Mouse (Mus musculus) stomach, embryonic 16.5 days (tissue): ENCODE results near the gene Sec14l4. TPM values are rescaled to one million over a fixed set of nuclear protein-coding genes. Genes with fewer than 3 reads are reported as not detected.
"Not testable (repeated sequence)": the region's sequence is repeated elsewhere in the genome, so short reads cannot be mapped to it uniquely, and the experiment has no call there.

Experiments
- ATAC-seq: fragments of 200-750 bp; cut with Nextera tagmentation; 2 replicates; pipeline ENCODE4 v1.8.0; 2017; ENCODE audit warnings: moderate number of reproducible peaks, moderate TSS enrichment; ENCODE audit not compliant: insufficient read depth, low FRiP score
- H3K27ac ChIP-seq: fragments of 300-500 bp; sonication (generic); 2 replicates; pipeline ENCODE4 v1.5.1; 2014; ENCODE audit warnings: low read length
- H3K27me3 ChIP-seq: fragments of 300-500 bp; sonication (generic); 2 replicates; pipeline ENCODE4 v1.6.1; 2014; ENCODE audit warnings: low read length, control low read depth, mixed read lengths; ENCODE audit not compliant: control insufficient read depth, insufficient read depth
- H3K36me3 ChIP-seq: fragments of 300-500 bp; sonication (generic); 2 replicates; pipeline ENCODE4 v1.6.1; 2014; ENCODE audit warnings: low read length; ENCODE audit not compliant: control insufficient read depth, insufficient read depth
- H3K4me1 ChIP-seq: fragments of 300-500 bp; sonication (generic); 2 replicates; pipeline ENCODE4 v1.6.1; 2014; ENCODE audit warnings: low read length, control low read depth, mixed read lengths; ENCODE audit not compliant: control insufficient read depth, insufficient read depth
- H3K4me2 ChIP-seq: fragments of 300-500 bp; sonication (generic); 2 replicates; pipeline ENCODE4 v1.6.1; 2014; ENCODE audit warnings: low read depth, low read length, mixed read lengths
- H3K4me3 ChIP-seq: fragments of 300-500 bp; sonication (generic); replicated peaks from 2 replicates; pipeline ENCODE4 v1.5.1; 2014; ENCODE audit warnings: mild to moderate bottlenecking, low read length
- H3K9ac ChIP-seq: fragments of 300-500 bp; sonication (generic); 2 replicates; pipeline ENCODE4 v1.6.1; 2014; ENCODE audit warnings: low read length
- H3K9me3 ChIP-seq: fragments of 300-500 bp; sonication (generic); replicated peaks from 2 replicates; pipeline ENCODE4 v1.6.1; 2016; ENCODE audit warnings: low read length, control low read depth; ENCODE audit not compliant: control insufficient read depth
- WGBS: fragments of 180-500 bp; shearing (Covaris S2); extraction: QIAGEN DNeasy Blood & Tissue Kit; methylation state at CpG from one replicate; pipeline ENCODE4 v1.1.7; 2014; 5-methylcytosine and 5-hydroxymethylcytosine counted together
- polyA plus RNA-seq: library from polyadenylated mRNA; unstranded; fragments of >200 nt; fragmentation: Nextera tagmentation; extraction: Ambion mirVana; gene quantifications from 2 replicates; pipeline ENCODE4 v1.2.1, GENCODE M21; 2015

Sec14l4 gene
- polyA plus RNA-seq, 1 experiment from 2014 or later: 1.4 TPM

DNA sequence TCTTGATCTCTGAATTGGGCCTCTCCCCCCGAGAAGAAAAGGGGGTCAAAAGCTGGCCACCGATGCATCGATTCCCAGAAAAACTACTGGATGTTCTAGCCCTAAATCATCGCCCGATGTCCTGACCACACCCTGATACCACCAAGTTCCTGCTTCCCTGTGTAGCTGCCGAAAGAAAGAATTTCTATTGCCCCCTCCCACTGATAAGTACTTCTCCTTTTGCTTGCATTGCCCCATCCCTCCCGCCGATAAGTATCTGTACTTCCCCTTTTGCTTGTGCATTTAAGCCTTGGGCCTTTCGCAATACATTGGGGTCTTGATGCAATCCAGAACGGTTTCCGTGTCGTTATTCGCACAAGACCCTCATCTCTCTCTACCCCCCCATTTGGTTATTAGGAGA, 9.2 kb upstream of the Sec14l4 start:
- H3K27me3 ChIP-seq, ATAC-seq, H3K27ac ChIP-seq, H3K9ac ChIP-seq, H3K9me3 ChIP-seq, H3K4me2 ChIP-seq, H3K4me3 ChIP-seq, H3K36me3 ChIP-seq, H3K4me1 ChIP-seq: not testable (repeated sequence)
- 88% methylated on average over 13 of the region's 13 CpGs for WGBS

GRCm38 (mm10) chr11:4023321-4023720, 7.9 kb upstream of the Sec14l4 start:
- H3K4me1 ChIP-seq: no peaks in the 10 kb centered on the region
- no peak overlapping the region for H3K27ac ChIP-seq
- H3K9ac ChIP-seq: no peak overlapping the region
- H3K9me3 ChIP-seq: no peaks in the 10 kb centered on the region
- ATAC-seq: no peak
- 66% methylated on average over 2 of the region's 2 CpGs for WGBS
- no peaks in the 10 kb centered on the region for H3K27me3 ChIP-seq
- H3K4me2 ChIP-seq: no peak overlapping the region
- H3K36me3 ChIP-seq: no peaks in the 10 kb centered on the region
- no peak overlapping the region for H3K4me3 ChIP-seq

- H3K4me1 ChIP-seq: 0 out of 2 replicates have a peak, but pooled peaks cover 2% of the 10 kb centered on the region
- H3K9ac ChIP-seq: no peak overlapping the region
- 73% methylated on average over 8 of the region's 8 CpGs for WGBS
- no peak overlapping the region for H3K4me3 ChIP-seq
- H3K27me3 ChIP-seq: no peaks in the 10 kb centered on the region; the same call in 1 of the 2 replicates
- H3K4me2 ChIP-seq: no peak overlapping the region
- no peak for ATAC-seq
- no peak overlapping the region for H3K27ac ChIP-seq
- no peaks in the 10 kb centered on the region for H3K36me3 ChIP-seq
- H3K9me3 ChIP-seq: no peaks in the 10 kb centered on the region
Observed at GRCm38 (mm10) chr11:4027066-4027465, 4.2 kb upstream of the Sec14l4 start.

GRCm38 (mm10) chr11:4027561-4028334, 3.5 kb upstream of the Sec14l4 start:
- no peak overlapping the region for H3K27ac ChIP-seq
- H3K36me3 ChIP-seq: no peaks in the 10 kb centered on the region
- 63% methylated on average over 9 of the region's 9 CpGs for WGBS
- H3K4me3 ChIP-seq: no peak overlapping the region
- ATAC-seq: no peak
- H3K9ac ChIP-seq: no peak overlapping the region
- no peak overlapping the region for H3K4me2 ChIP-seq
- H3K9me3 ChIP-seq: no peaks in the 10 kb centered on the region
- H3K4me1 ChIP-seq: 0 out of 2 replicates have a peak, but pooled peaks cover 4% of the 10 kb centered on the region
- no peaks in the 10 kb centered on the region; the same call in 1 of the 2 replicates for H3K27me3 ChIP-seq

- H3K9me3 ChIP-seq: no peaks in the 10 kb centered on the region
- no peaks in the 10 kb centered on the region for H3K36me3 ChIP-seq
- 71% methylated on average over 4 of the region's 4 CpGs for WGBS
- no peak overlapping the region for H3K4me2 ChIP-seq
- ATAC-seq: no peak
- no peaks in the 10 kb centered on the region; the same call in 1 of the 2 replicates for H3K27me3 ChIP-seq
- no peak overlapping the region for H3K27ac ChIP-seq
- 0 out of 2 replicates have a peak, but pooled peaks cover 4% of the 10 kb centered on the region for H3K4me1 ChIP-seq
- H3K9ac ChIP-seq: no peak overlapping the region
- H3K4me3 ChIP-seq: no peak overlapping the region
Observed at GRCm38 (mm10) chr11:4029343-4029742, 1.9 kb upstream of the Sec14l4 start.

- 19% methylated on average over 12 of the region's 12 CpGs for WGBS
- Histone ChIP-seq H3K9me3 (no peaks in the 10 kb centered on the region), H3K4me3 (no peak overlapping the region), H3K4me2 (no peak overlapping the region), H3K4me1 (0 out of 2 replicates have a peak, but pooled peaks cover 4% of the 10 kb centered on the region), H3K36me3 (no peaks in the 10 kb centered on the region), H3K27ac (no peak overlapping the region), H3K27me3 (no peaks in the 10 kb centered on the region; the same call in 1 of the 2 replicates), H3K9ac (peak overlapping the region; percentile 35)
- ATAC-seq: peak; percentile 12; the same call in 1 of the 2 replicates
Observed at GRCm38 (mm10) chr11:4031961-4032360, 699 bp downstream of the Sec14l4 start.

- Histone ChIP-seq H3K9me3 (no peaks in the 10 kb centered on the region), H3K36me3 (no peaks in the 10 kb centered on the region), H3K4me2 (no peak overlapping the region), H3K9ac (no peak overlapping the region), H3K4me3 (no peak overlapping the region), H3K27me3 (no peaks in the 10 kb centered on the region; the same call in 1 of the 2 replicates), H3K27ac (no peak overlapping the region), H3K4me1 (0 out of 2 replicates have a peak, but pooled peaks cover 4% of the 10 kb centered on the region)
- no peak for ATAC-seq
- 70% methylated on average over 7 of the region's 7 CpGs for WGBS
Observed at GRCm38 (mm10) chr11:4033471-4033870, 2.2 kb downstream of the Sec14l4 start.

- Histone ChIP-seq H3K27me3 (no peaks in the 10 kb centered on the region; the same call in 1 of the 2 replicates), H3K9ac (no peak overlapping the region), H3K36me3 (no peaks in the 10 kb centered on the region), H3K9me3 (no peaks in the 10 kb centered on the region), H3K4me1 (0 out of 2 replicates have a peak, but pooled peaks cover 4% of the 10 kb centered on the region), H3K4me2 (no peak overlapping the region), H3K27ac (no peak overlapping the region), H3K4me3 (no peak overlapping the region)
- WGBS: 85% methylated on average over 4 of the region's 4 CpGs
- ATAC-seq: no peak
Observed at GRCm38 (mm10) chr11:4034169-4034568, 2.9 kb downstream of the Sec14l4 start.

DNA sequence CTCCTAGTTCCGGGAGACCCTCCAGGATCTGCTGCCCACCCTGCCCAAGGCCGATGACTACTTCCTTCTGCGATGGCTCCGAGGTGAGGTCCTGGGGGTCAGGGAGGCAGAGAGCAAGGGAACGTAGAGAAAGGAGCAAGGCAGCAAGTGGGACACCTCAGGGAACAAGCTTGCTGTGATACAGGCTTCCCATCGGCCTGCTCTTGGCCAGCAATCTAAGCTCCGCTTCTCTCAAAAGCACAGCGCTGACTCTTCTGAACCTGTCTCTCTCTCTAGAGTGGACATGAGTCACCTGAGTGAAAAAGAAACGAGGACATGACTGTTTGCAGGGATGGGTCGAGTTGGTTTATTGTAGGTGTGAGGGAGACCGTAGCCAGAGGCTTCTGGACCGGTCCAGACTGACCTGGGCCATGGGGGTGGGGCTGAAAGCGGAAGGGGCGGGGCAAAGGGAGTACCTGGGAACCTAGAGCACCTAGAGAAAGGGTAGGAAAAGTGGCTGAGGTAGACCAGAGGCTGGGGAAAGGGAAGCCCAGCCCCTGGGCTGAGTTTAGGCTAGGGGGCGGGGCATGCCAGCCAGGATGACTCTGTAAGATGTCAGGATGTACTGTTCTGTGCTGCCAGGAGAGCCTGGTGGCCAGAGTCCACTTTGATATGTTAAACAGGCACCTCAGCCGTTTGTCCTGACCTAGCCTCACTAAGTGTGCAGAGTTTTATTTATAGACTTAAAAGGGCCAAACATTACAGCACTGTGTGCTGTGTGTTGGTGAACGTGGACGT, 4.0 kb downstream of the Sec14l4 start:
- Histone ChIP-seq H3K4me1 (0 out of 2 replicates have a peak, but pooled peaks cover 4% of the 10 kb centered on the region), H3K4me3 (no peak overlapping the region), H3K27me3 (no peaks in the 10 kb centered on the region; the same call in 1 of the 2 replicates), H3K9ac (no peak overlapping the region), H3K27ac (no peak overlapping the region), H3K36me3 (no peaks in the 10 kb centered on the region), H3K4me2 (no peak overlapping the region), H3K9me3 (no peaks in the 10 kb centered on the region)
- ATAC-seq: peak; percentile 32; the same call in 1 of the 2 replicates
- WGBS: 62% methylated on average over 18 of the region's 18 CpGs
